Mouse (Mus musculus): ENCODE results near the gene Acnat1. TPM values are rescaled to one million over a fixed set of nuclear protein-coding genes. Genes with fewer than 3 reads are reported as not detected.
"Not testable (repeated sequence)": the region's sequence is repeated elsewhere in the genome, so short reads cannot be mapped to it uniquely, and the experiment has no call there.

Gene Acnat1
- total RNA-seq, 1 experiment from 2014 or later = not detected

DNA sequence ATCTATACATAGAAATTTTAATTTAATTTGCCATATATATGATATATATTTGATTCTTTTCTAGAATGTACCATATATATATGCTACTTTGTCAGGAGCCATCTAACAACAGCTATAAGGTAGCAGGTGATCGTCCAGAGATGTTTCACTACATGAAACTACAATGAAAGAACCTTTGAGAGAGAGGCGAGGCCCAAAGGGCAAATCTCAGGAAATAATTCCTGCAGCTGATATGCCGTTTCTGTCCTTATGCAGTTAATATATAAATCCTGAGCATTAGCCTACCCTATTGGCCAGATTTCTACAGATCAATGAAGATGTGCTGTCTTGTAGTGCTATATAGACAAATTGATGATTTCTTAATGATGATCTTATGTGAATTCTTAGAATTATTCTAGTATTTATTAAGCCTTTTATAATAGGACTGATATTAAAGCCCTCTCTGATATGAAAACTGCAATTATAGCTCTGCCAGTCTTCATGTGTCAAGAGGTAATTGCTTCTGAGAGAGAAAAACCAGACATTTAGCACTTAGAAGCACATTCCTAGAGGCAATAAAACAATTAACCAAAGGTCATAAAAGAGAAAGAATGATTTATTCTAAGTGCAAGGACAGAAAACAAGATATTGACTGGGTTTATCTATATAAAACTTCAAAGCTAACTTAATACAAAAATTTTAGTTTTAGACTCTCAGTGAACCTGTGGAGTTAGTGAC, 4.1 kb downstream of the Acnat1 start:
- no peak for ATAC-seq (ENCODE audit: extremely low read depth, insufficient number of reproducible peaks, low FRiP score, poor library complexity, severe bottlenecking)

DNA sequence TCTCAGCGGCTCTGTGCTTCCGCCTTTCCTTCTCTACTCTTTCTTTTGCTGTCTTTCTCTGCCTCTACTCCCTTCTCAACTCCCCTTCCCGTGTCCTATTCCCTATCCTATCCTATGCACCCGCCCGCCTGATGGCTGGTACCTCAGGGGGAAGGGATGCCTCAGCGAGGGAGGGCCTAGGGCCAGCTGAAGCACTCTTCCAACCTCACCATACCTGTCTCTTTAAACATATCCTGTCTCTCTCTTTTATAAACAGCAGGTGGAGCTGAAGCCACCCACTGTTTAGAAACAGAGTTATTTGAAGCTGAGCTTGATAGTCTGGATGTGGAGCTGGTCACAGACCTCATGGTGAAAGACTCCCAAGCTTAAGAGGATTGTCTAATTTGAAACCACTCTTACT, 6.4 kb downstream of the Acnat1 start:
- no peak for ATAC-seq (ENCODE audit: extremely low read depth, insufficient number of reproducible peaks, low FRiP score, poor library complexity, severe bottlenecking)

DNA sequence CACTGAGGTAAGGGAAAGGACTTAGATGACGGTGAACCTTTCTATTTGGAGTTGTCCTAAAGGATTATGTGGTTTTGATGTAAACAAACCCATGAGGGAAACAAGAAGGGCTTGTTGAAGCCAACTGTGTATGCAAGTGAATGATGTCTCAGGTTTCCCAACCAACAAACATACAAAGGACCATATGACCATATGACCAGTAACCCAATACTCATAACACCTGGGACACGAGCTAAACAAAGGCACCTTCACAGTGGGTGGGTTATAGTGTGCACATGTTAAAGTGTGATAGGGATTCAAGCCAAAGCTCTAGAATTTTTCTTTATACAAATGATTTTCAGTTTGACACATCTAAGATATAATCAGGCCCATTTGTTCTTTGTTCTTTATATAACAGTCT, 17.5 kb downstream of the Acnat1 start:
- ATAC-seq (ENCODE audit: extremely low read depth, insufficient number of reproducible peaks, low FRiP score, poor library complexity, severe bottlenecking) = no peak

DNA sequence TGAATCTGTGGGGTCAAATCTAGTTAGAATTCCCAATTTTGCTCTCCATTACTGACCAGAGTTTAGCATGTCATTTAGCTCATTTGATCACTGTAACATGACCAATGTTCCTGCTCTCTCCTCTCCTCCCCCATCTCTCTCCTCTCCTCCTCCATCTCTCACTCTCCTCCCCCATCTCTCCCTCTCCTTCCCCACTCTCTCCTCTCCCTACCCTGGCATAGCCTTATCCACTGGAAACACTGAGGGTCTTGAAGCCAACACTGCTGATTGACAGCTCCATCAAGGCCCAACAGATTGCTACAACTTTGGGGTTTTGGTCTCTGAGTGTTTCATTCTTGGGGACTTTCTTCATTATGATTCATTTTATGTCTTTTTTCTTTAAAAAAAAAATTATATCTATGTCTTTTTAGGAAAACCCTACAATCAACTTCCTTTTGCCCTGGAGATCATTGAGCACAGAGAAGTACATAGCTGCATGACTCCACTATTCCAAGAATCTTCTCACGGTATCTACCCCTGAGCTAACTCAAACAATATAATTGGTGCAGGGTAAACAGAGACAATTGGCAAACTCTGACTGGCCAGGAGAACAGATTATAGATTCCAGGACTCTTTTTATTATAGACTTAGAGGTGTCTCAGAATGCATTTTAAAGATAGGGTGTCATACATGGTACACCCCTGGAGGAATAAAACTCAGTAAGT, 21.7 kb downstream of the Acnat1 start:
- ATAC-seq (ENCODE audit: extremely low read depth, insufficient number of reproducible peaks, low FRiP score, poor library complexity, severe bottlenecking) = no peak

DNA sequence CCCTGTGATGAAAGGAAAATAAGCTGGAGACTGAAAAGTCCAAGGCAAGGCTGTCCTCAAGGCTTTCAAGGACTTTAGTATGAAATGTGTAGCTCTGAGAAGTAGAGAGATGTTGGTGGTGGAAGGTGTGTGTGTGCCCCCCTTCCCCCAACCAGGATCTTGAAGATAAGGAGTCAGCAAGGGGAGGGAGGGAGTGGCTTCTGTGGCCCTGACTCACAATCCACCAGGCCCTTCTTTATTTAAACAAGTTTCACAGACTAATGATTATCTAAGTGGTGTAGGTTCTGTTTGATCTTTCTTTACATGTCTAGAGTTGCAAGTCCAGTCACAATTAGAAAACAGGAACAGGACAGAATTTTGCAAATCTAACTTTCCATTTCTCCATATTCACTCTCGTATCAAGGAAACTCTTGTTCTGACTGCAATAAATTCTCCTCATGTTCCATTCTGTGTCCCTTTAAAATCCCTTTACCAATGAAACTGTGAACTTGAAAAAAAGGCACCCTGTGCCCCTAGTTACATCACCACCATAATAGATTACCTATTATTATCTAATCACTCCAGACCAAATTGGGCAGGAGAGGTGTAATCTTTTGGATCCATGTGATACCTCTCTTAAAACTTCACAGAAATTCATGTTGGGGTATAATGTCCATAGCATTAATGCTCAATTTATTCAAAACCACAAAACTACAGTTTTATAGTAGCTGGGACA, 22.4 kb downstream of the Acnat1 start:
- not testable (repeated sequence) for ATAC-seq (ENCODE audit: extremely low read depth, insufficient number of reproducible peaks, low FRiP score, poor library complexity, severe bottlenecking)

DNA sequence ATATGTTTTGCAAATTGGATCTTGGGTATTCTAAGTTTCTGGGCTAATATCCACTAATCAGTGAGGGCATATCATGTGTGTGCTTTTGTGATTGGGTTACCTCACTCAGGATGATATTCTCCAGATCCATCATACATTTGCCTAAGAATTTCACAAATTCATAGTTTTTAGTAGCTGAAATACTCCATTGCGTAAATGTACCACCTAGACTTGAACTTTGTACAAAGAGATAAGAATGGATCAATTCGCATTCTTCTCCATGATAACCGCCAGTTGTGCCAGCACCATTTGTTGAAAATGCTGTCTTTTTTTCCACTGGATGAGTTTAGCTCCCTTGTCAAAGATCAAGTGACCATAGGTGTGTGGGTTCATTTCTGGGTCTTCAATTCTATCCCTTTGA, 36.7 kb downstream of the Acnat1 start:
- ATAC-seq (ENCODE audit: extremely low read depth, insufficient number of reproducible peaks, low FRiP score, poor library complexity, severe bottlenecking) = not testable (repeated sequence)

DNA sequence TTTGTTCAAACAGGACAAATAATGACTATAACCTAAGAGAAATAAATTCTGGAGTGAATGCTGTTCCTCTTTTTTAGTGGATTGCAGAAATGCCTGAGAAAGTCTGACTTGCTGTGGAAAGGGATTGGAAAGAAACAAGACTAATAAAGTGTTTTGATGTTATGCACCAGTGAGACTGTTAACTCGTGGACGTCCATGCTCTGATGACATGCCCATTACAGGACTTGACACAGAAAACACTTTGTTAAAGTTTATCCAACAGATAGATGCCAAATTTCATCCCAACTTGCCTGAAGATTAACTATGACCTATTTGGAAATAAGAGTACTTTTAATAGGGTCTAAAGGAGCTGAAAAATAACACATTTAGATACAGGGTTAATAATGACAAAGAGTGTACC, 63.6 kb downstream of the Acnat1 start:
- ATAC-seq (ENCODE audit: extremely low read depth, insufficient number of reproducible peaks, low FRiP score, poor library complexity, severe bottlenecking) = not testable (repeated sequence)

DNA sequence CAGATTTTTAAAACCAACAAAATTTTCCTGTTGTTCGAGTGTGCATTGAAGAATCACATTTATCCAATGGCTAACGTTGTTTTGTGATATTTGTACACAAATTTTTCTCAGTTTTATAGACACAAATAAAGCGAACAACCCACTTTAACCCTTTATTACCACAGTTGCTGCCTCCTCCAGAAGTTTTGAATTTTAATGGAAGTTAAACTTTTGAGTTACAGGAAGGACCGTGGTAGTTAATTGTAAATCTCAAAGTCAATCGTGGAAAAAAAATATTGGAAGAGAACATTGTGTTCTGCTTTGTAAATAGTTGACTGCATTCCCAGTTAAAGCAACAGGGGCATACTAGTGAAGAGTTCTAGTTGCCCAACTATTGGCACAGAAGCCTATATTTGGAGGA, 65.8 kb downstream of the Acnat1 start, which contains the start of gene Acnat2:
Gene Acnat2, minus strand, starts transcription at position 195 of the 400 bp plus-strand sequence.
- not testable (repeated sequence) for ATAC-seq (ENCODE audit: extremely low read depth, insufficient number of reproducible peaks, low FRiP score, poor library complexity, severe bottlenecking)

Other genes with a start within 250 kb of the Acnat1 start
- not detected in 2 replicates for gene Acnat2, start 65.8 kb downstream of the Acnat1 start, total RNA-seq (2017)
- gene Baat, start 32.6 kb upstream of the Acnat1 start, total RNA-seq (2017) = not detected in 2 replicates
- gene Mrpl50, start 47.2 kb upstream of the Acnat1 start, total RNA-seq (2017) = 12.7 and 14.4 TPM in 2 replicates
- gene Zfp189, start 47.3 kb upstream of the Acnat1 start, total RNA-seq (2017) = 5.3 and 6.4 TPM in 2 replicates
- gene Aldob, start 75.6 kb upstream of the Acnat1 start, total RNA-seq (2017) = not detected in 2 replicates
- gene Tmem246, start 124.0 kb upstream of the Acnat1 start, total RNA-seq (2017) = not detected in 2 replicates
- gene Rnf20, start 158.1 kb upstream of the Acnat1 start, total RNA-seq (2017) = 178 and 200 TPM in 2 replicates
- gene Ppp3r2, start 208.1 kb upstream of the Acnat1 start, total RNA-seq (2017) = not detected in 2 replicates